Mouse (Mus musculus) ovary, adult 10 weeks (tissue): ENCODE results near the gene Fbxl7. TPM values are rescaled to one million over a fixed set of nuclear protein-coding genes. Genes with fewer than 3 reads are reported as not detected.

ENCODE experiments used
- polyA plus RNA-seq: library from polyadenylated mRNA; stranded (reverse); fragments of 350-450 nt; fragmentation: Illumina TruSeq; extraction: RNeasy Lipid Tissue Mini Kit (QIAGEN cat#74804); gene quantifications from one replicate; pipeline ENCODE4 v1.2.3, GENCODE M21; 2014

Fbxl7 gene
- polyA plus RNA-seq = 18.2 TPM

DNA sequence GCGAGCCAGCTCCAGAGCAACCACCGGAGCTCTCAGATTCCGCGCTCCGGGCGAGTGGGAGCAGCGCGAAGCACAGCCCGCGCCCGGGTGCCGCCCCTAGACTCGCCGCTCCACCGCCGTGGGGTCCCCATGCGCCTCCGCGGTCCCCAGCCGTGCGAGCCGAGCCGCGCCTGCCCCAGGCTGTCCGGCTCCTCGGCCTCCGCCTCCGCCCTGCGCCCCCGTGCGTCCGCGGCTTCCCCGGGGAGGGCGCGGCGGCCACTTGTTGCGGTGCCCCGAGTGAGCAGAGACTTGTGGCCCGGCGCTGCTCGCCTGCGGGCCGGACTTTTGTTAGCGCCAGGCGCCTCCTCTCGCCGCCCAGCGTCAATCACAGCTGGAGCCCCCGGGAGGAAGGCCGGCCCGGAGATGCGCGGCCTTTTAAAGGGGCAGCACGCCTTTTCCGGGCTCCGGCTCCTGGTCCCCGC is at the start of gene Fbxl7:
Fbxl7 (minus strand) TSS at position 330 of the 461 bp plus-strand sequence.

